Mouse (Mus musculus) liver, embryonic 12.5 days (tissue): ENCODE results near the gene Gp9. TPM values are rescaled to one million over a fixed set of nuclear protein-coding genes. Genes with fewer than 3 reads are reported as not detected.
"Not testable (repeated sequence)": the region's sequence is repeated elsewhere in the genome, so short reads cannot be mapped to it uniquely, and the experiment has no call there.

ENCODE experiments used
- ATAC-seq: fragments of 200-750 bp; cut with Nextera tagmentation; 2 replicates; pipeline ENCODE4 v1.8.0; 2017; ENCODE audit warnings: moderate number of reproducible peaks, mild to moderate bottlenecking, moderate library complexity
- H3K27ac ChIP-seq: fragments of 300-500 bp; sonication (generic); 2 replicates; pipeline ENCODE4 v1.5.1; 2016; ENCODE audit warnings: mild to moderate bottlenecking
- H3K27me3 ChIP-seq: fragments of 300-500 bp; sonication (generic); replicated peaks from 2 replicates; pipeline ENCODE4 v1.6.1; 2016; ENCODE audit warnings: mild to moderate bottlenecking, moderate library complexity
- H3K36me3 ChIP-seq: fragments of 300-500 bp; sonication (generic); 2 replicates; pipeline ENCODE4 v1.6.1; 2016; ENCODE audit warnings: mild to moderate bottlenecking, moderate library complexity
- H3K4me1 ChIP-seq: fragments of 300-500 bp; sonication (generic); 2 replicates; pipeline ENCODE4 v1.6.1; 2016
- H3K4me2 ChIP-seq: fragments of 300-500 bp; sonication (generic); 2 replicates; pipeline ENCODE4 v1.6.1; 2016; ENCODE audit warnings: mild to moderate bottlenecking, moderate library complexity
- H3K4me3 ChIP-seq: fragments of 300-500 bp; sonication (generic); 2 replicates; pipeline ENCODE4 v1.5.1; 2016; ENCODE audit warnings: mild to moderate bottlenecking, moderate library complexity
- H3K9ac ChIP-seq: fragments of 300-500 bp; sonication (generic); 2 replicates; pipeline ENCODE4 v1.6.1; 2016; ENCODE audit warnings: mild to moderate bottlenecking, moderate library complexity
- H3K9me3 ChIP-seq: fragments of 300-500 bp; sonication (generic); replicated peaks from 2 replicates; pipeline ENCODE4 v1.6.1; 2016; ENCODE audit warnings: mild to moderate bottlenecking, moderate library complexity
- WGBS: fragments of 180-500 bp; shearing (Covaris S2); methylation state at CpG from one replicate; pipeline ENCODE4 v1.1.7; 2016; ENCODE audit not compliant: insufficient replicate concordance; 5-methylcytosine and 5-hydroxymethylcytosine counted together
- polyA plus RNA-seq: library from polyadenylated mRNA; unstranded; fragments of >200 nt; fragmentation: Nextera tagmentation; extraction: Ambion mirVana; gene quantifications from 2 replicates; pipeline ENCODE4 v1.2.1, GENCODE M21; 2016

Gp9 gene
- polyA plus RNA-seq, 1 experiment from 2014 or later = 44.2 TPM

GRCm38 (mm10) chr6:87751574-87751973 is 26.3 kb upstream of the Gp9 start:
- Histone ChIP-seq H3K27me3 (peaks cover 19% of the 10 kb centered on the region), H3K4me2 (no peak overlapping the region), H3K36me3 (no peaks in the 10 kb centered on the region), H3K9ac (no peak overlapping the region), H3K27ac (no peak overlapping the region), H3K9me3 (no peaks in the 10 kb centered on the region), H3K4me1 (peaks cover 48% of the 10 kb centered on the region), H3K4me3 (no peak overlapping the region)
- 75% methylated on average over 6 of the region's 6 CpGs for WGBS
- ATAC-seq = no peak

- Histone ChIP-seq H3K9ac (no peak overlapping the region), H3K36me3 (no peaks in the 10 kb centered on the region), H3K9me3 (no peaks in the 10 kb centered on the region), H3K27me3 (peaks cover 17% of the 10 kb centered on the region), H3K27ac (no peak overlapping the region), H3K4me2 (no peak overlapping the region), H3K4me3 (no peak overlapping the region), H3K4me1 (peaks cover 26% of the 10 kb centered on the region)
- no peak for ATAC-seq
- 87% methylated on average over 4 of the region's 4 CpGs for WGBS
These were observed 22.7 kb upstream of the Gp9 start for GRCm38 (mm10) chr6:87755196-87755595.

- Histone ChIP-seq H3K4me3 (no peak overlapping the region), H3K9me3 (no peaks in the 10 kb centered on the region), H3K4me1 (peaks cover 32% of the 10 kb centered on the region), H3K36me3 (no peaks in the 10 kb centered on the region), H3K9ac (no peak overlapping the region), H3K27ac (no peak overlapping the region), H3K27me3 (peaks cover 7% of the 10 kb centered on the region), H3K4me2 (no peak overlapping the region)
- WGBS = 84% methylated on average over 8 of the region's 8 CpGs
- ATAC-seq = no peak
These were observed 21.0 kb upstream of the Gp9 start for GRCm38 (mm10) chr6:87756896-87757295.

GRCm38 (mm10) chr6:87759404-87759803 is 18.5 kb upstream of the Gp9 start:
- no peaks in the 10 kb centered on the region for H3K36me3 ChIP-seq
- 60% methylated on average over 3 of the region's 3 CpGs for WGBS
- 0 out of 2 replicates have a peak overlapping the region, but pooled peaks have one; percentile 11 for H3K4me2 ChIP-seq
- H3K4me3 ChIP-seq = no peak overlapping the region
- no peak overlapping the region for H3K9ac ChIP-seq
- H3K9me3 ChIP-seq = no peaks in the 10 kb centered on the region; the same call in 1 of the 2 replicates
- 0 out of 2 replicates have a peak overlapping the region, but pooled peaks have one; percentile 56 for H3K27ac ChIP-seq
- H3K27me3 ChIP-seq = no peaks in the 10 kb centered on the region; the same call in 1 of the 2 replicates
- peaks cover 51% of the 10 kb centered on the region for H3K4me1 ChIP-seq
- ATAC-seq = no peak

GRCm38 (mm10) chr6:87759850-87760249 is 18.0 kb upstream of the Gp9 start:
- no peaks in the 10 kb centered on the region; the same call in 1 of the 2 replicates for H3K9me3 ChIP-seq
- H3K27ac ChIP-seq = peak overlapping the region; percentile 56; the same call in 1 of the 2 replicates
- H3K4me2 ChIP-seq = 0 out of 2 replicates have a peak overlapping the region, but pooled peaks have one; percentile 11
- H3K4me3 ChIP-seq = no peak overlapping the region
- WGBS = 67% methylated on average over 3 of the region's 3 CpGs
- no peaks in the 10 kb centered on the region for H3K36me3 ChIP-seq
- peaks cover 48% of the 10 kb centered on the region for H3K4me1 ChIP-seq
- no peak overlapping the region; the same call in 1 of the 2 replicates for H3K9ac ChIP-seq
- no peak for ATAC-seq
- no peaks in the 10 kb centered on the region; the same call in 1 of the 2 replicates for H3K27me3 ChIP-seq

GRCm38 (mm10) chr6:87762161-87762560 is 15.7 kb upstream of the Gp9 start:
- H3K36me3 ChIP-seq = no peaks in the 10 kb centered on the region
- no peaks in the 10 kb centered on the region; the same call in 1 of the 2 replicates for H3K9me3 ChIP-seq
- H3K4me3 ChIP-seq = no peak overlapping the region
- 0 out of 2 replicates have a peak overlapping the region, but pooled peaks have one; percentile 59 for H3K9ac ChIP-seq
- peaks cover 47% of the 10 kb centered on the region for H3K4me1 ChIP-seq
- no peak overlapping the region for H3K4me2 ChIP-seq
- no peak for ATAC-seq
- WGBS = 85% methylated on average over 5 of the region's 5 CpGs
- H3K27ac ChIP-seq = peak overlapping the region; percentile 89
- H3K27me3 ChIP-seq = no peaks in the 10 kb centered on the region; the same call in 1 of the 2 replicates

- Histone ChIP-seq H3K4me1 (peaks cover 47% of the 10 kb centered on the region), H3K4me3 (no peak overlapping the region), H3K9me3 (no peaks in the 10 kb centered on the region; the same call in 1 of the 2 replicates), H3K27me3 (no peaks in the 10 kb centered on the region; the same call in 1 of the 2 replicates), H3K4me2 (peak overlapping the region; percentile 50), H3K9ac (peak overlapping the region; percentile 59), H3K27ac (peak overlapping the region; percentile 89), H3K36me3 (no peaks in the 10 kb centered on the region)
- peak; percentile 98 for ATAC-seq
- WGBS = 40% methylated on average over 4 of the region's 4 CpGs
These were observed 14.2 kb upstream of the Gp9 start for GRCm38 (mm10) chr6:87763376-87764280.

GRCm38 (mm10) chr6:87764296-87764695 is 13.6 kb upstream of the Gp9 start:
- H3K9me3 ChIP-seq, ATAC-seq, H3K9ac ChIP-seq, H3K36me3 ChIP-seq, H3K4me2 ChIP-seq, H3K27me3 ChIP-seq, H3K4me3 ChIP-seq: not testable (repeated sequence)
- WGBS = 91% methylated on average over 2 of the region's 2 CpGs
- Histone ChIP-seq H3K27ac (peak overlapping the region; percentile 89), H3K4me1 (peaks cover 43% of the 10 kb centered on the region)

- H3K4me3 ChIP-seq = no peak overlapping the region
- H3K9me3 ChIP-seq = no peaks in the 10 kb centered on the region
- 46% methylated on average over 8 of the region's 8 CpGs for WGBS
- H3K36me3 ChIP-seq = no peaks in the 10 kb centered on the region
- H3K4me2 ChIP-seq = no peak overlapping the region
- ATAC-seq = no peak; the same call in 1 of the 2 replicates
- no peak overlapping the region for H3K27ac ChIP-seq
- H3K9ac ChIP-seq = no peak overlapping the region
- H3K4me1 ChIP-seq = peaks cover 12% of the 10 kb centered on the region
- no peaks in the 10 kb centered on the region; the same call in 1 of the 2 replicates for H3K27me3 ChIP-seq
These were observed 7.2 kb upstream of the Gp9 start for GRCm38 (mm10) chr6:87770626-87771025.

- Histone ChIP-seq H3K36me3 (no peaks in the 10 kb centered on the region), H3K4me1 (peaks cover 50% of the 10 kb centered on the region), H3K4me3 (no peak overlapping the region), H3K9me3 (no peaks in the 10 kb centered on the region), H3K27ac (no peak overlapping the region), H3K4me2 (no peak overlapping the region), H3K9ac (no peak overlapping the region), H3K27me3 (no peaks in the 10 kb centered on the region; the same call in 1 of the 2 replicates)
- 48% methylated on average over 1 of the region's 1 CpGs for WGBS
- no peak for ATAC-seq
These were observed 3.4 kb upstream of the Gp9 start for GRCm38 (mm10) chr6:87774466-87774865.

GRCm38 (mm10) chr6:87774909-87775308 is 3.0 kb upstream of the Gp9 start:
- 45% methylated on average over 9 of the region's 9 CpGs for WGBS
- Histone ChIP-seq H3K4me1 (peaks cover 54% of the 10 kb centered on the region), H3K4me3 (no peak overlapping the region), H3K36me3 (no peaks in the 10 kb centered on the region), H3K27me3 (no peaks in the 10 kb centered on the region; the same call in 1 of the 2 replicates), H3K27ac (no peak overlapping the region), H3K9me3 (no peaks in the 10 kb centered on the region), H3K9ac (no peak overlapping the region), H3K4me2 (no peak overlapping the region)
- no peak for ATAC-seq
